Mouse (Mus musculus): Measurements from ENCODE around the gene Fto. TPM values are rescaled to one million over a fixed set of nuclear protein-coding genes. Genes with fewer than 3 reads are reported as not detected.

The Fto gene
- total and polyA plus RNA-seq, 3 experiments: 8.4 to 43.2 (median 15.7) TPM

DNA sequence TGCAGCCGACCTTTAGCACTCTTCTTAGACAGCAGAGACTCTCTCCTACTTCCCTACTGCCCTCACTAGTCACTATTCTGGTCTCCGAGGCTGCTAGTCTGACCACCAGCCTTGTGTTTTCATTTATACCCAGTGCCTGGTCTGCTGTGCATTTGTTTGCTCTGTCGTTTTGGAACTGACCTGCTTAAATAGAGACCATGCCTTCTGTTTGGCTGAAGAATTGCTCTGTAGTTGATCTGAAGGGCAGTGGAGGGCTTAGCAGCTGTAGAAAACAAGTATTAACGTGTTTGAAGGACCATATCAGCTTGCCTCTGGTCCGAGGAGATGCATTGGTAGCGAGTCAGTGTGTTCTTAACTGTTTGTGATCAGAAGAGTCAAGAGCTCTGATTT lies 16.1 kb downstream of the Fto start:
- peaks cover 0 to 5% of the 10 kb centered on the region in 2 experiments; a peak in 1 of 4 replicates for H3K4me1 ChIP-seq (ENCODE audit: control insufficient read depth in 1 of 2, insufficient read depth in 2 of 2)
- DNase-seq (ENCODE audit: extremely low read depth): no peak
- peaks cover 2% of the 10 kb centered on the region for H3K9me3 ChIP-seq (replicated peaks; ENCODE audit: low read length)
- no peak overlapping the region for H3K4me3 ChIP-seq (replicated peaks in 1 of 3; ENCODE audit: low read depth in 2 of 3, low read length in 2 of 3, poor library complexity in 1 of 3)
- H3K4me2 ChIP-seq (ENCODE audit: insufficient read depth, low read depth, poor library complexity, severe bottlenecking): no peak overlapping the region
- H3K36me3 ChIP-seq (replicated peaks in 1 of 2; ENCODE audit: control insufficient read depth in 1 of 2, insufficient read depth in 1 of 2, low read length in 1 of 2): peaks cover 10 to 45% of the 10 kb centered on the region in 2 experiments
- in situ Hi-C loops (cut with MboI; ENCODE audit: low pct_ligation_motif_present, low pct_unique_long_range_greater_than_20kb, low sequenced_read_pairs): no loop called here
- dilution Hi-C loops (cut with MboI; ENCODE audit: extremely low pct_ligation_motif_present, extremely low pct_unique_long_range_greater_than_20kb, low sequenced_read_pairs): no loop called here
- no peak for TF ChIP-seq RCOR1 (conservative IDR thresholded peaks at IDR 0.05; ENCODE audit: low read depth, low read length)
- TF ChIP-seq MXI1 (IDR thresholded peaks at IDR 0.05; ENCODE audit: low read depth, low read length): no peak
- no peak for TF ChIP-seq POLR2AphosphoS2 (IDR thresholded peaks at IDR 0.05; ENCODE audit: low read depth, low read length)
- H3K27me3 ChIP-seq (replicated peaks): no peaks in the 10 kb centered on the region
- no peak overlapping the region for H3K9ac ChIP-seq (ENCODE audit: insufficient read depth, low read depth)
- H3K79me2 ChIP-seq (replicated peaks; ENCODE audit: control insufficient read depth, extremely low read depth, insufficient read depth, poor library complexity, severe bottlenecking): peaks cover 5% of the 10 kb centered on the region; the same call in 1 of the 2 replicates
- H3K27ac ChIP-seq (ENCODE audit: insufficient read depth, low read depth): no peak overlapping the region

GRCm38 (mm10) chr8:91338389-91339154 lies 25.2 kb downstream of the Fto start:
- no peaks in the 10 kb centered on the region for H3K27me3 ChIP-seq (replicated peaks)
- peaks cover 0 to 12% of the 10 kb centered on the region in 2 experiments; a peak in 2 of 4 replicates for H3K4me1 ChIP-seq (ENCODE audit: control insufficient read depth in 1 of 2, insufficient read depth in 2 of 2)
- no peak overlapping the region for H3K4me3 ChIP-seq (replicated peaks in 1 of 3; ENCODE audit: low read depth in 2 of 3, low read length in 2 of 3, poor library complexity in 1 of 3)
- H3K27ac ChIP-seq (ENCODE audit: insufficient read depth, low read depth): no peak overlapping the region
- DNase-seq (ENCODE audit: extremely low read depth): no peak
- dilution Hi-C loops (cut with MboI; ENCODE audit: extremely low pct_ligation_motif_present, extremely low pct_unique_long_range_greater_than_20kb, low sequenced_read_pairs): no loop called here
- H3K4me2 ChIP-seq (ENCODE audit: insufficient read depth, low read depth, poor library complexity, severe bottlenecking): no peak overlapping the region
- no peak overlapping the region for H3K9ac ChIP-seq (ENCODE audit: insufficient read depth, low read depth)
- TF ChIP-seq E2F4 (IDR thresholded peaks at IDR 0.05; ENCODE audit: insufficient replicate concordance, low read depth, low read length) (no peak), RAD21 (IDR thresholded peaks at IDR 0.05; ENCODE audit: low read depth, low read length) (no peak), CHD2 (IDR thresholded peaks at IDR 0.05; ENCODE audit: low read length) (no peak), PAX5 (IDR thresholded peaks at IDR 0.05; ENCODE audit: low read length) (no peak), USF1 (IDR thresholded peaks at IDR 0.05; ENCODE audit: low read depth, low read length) (no peak), RCOR1 (conservative IDR thresholded peaks at IDR 0.05; ENCODE audit: low read depth, low read length) (no peak), MXI1 (IDR thresholded peaks at IDR 0.05; ENCODE audit: low read depth, low read length) (no peak), TBP (conservative IDR thresholded peaks at IDR 0.05; ENCODE audit: low read depth, low read length) (no peak), SMC3 (IDR thresholded peaks at IDR 0.05; ENCODE audit: low read depth, low read length) (no peak), USF2 (conservative IDR thresholded peaks at IDR 0.05; ENCODE audit: low read depth, low read length) (no peak), CTCF (conservative IDR thresholded peaks at IDR 0.05 in 1 of 2, IDR thresholded peaks at IDR 0.05 in 1 of 2; ENCODE audit: low read depth in 2 of 2, low read length in 2 of 2) (no peak), HCFC1 (IDR thresholded peaks at IDR 0.05; ENCODE audit: low read depth, low read length) (no peak), JUND (conservative IDR thresholded peaks at IDR 0.05; ENCODE audit: low read depth, low read length) (no peak), NRF1 (IDR thresholded peaks at IDR 0.05; ENCODE audit: low read depth, low read length) (no peak), ETS1 (conservative IDR thresholded peaks at IDR 0.05; ENCODE audit: low read depth, low read length) (no peak)
- in situ Hi-C loops (cut with MboI; ENCODE audit: low pct_ligation_motif_present, low pct_unique_long_range_greater_than_20kb, low sequenced_read_pairs): no loop called here
- H3K9me3 ChIP-seq (replicated peaks; ENCODE audit: low read length): peaks cover 10% of the 10 kb centered on the region
- H3K36me3 ChIP-seq (replicated peaks in 1 of 2; ENCODE audit: control insufficient read depth in 1 of 2, insufficient read depth in 1 of 2, low read length in 1 of 2): peaks cover 2 to 31% of the 10 kb centered on the region in 2 experiments
- peaks cover 2% of the 10 kb centered on the region; the same call in 1 of the 2 replicates for H3K79me2 ChIP-seq (replicated peaks; ENCODE audit: control insufficient read depth, extremely low read depth, insufficient read depth, poor library complexity, severe bottlenecking)

Data from CH12.LX (cell line).